In the genomic region with DNA sequence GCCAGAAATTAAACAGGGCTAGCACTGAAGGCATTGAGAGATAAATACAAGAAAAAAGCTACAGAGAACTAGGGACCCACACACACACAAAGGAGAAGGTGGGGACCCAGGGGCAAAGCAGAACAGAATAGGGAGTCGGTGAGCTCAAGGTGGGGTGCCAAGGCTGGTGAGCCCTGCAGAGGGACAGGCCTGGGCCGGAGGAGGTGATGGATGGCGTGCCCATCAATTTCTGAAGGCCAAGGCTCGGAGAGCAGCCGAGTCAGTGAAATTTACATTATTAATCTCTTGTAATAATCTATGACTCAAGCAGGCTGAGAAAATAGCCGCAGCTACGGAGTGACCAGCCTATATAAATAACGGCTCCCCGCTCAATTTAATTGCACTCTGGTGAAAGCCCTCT, we compare ENCODE assay signal across 11 mouse cellular contexts.
A peak's percentile ranks its signal among the peaks of the same experiment; 100 is the strongest.
DNase-seq lines count a peak whose midpoint lies in the region; ATAC-seq lines count a peak whose summit lies in the region.
"Had no signal": no experiment of that assay in that cellular context is flagged by ENCODE, and none has a peak within 500 bp of the region (broad histone marks: within the 10 kb centered on the region; RNA-seq: fewer than 3 reads in every experiment).

No protein-coding gene starts in this region.

- 19% methylated on average over 9 of the region's 9 CpGs for WGBS in kidney, embryonic 16.5 days
- 34% methylated on average over 9 of the region's 9 CpGs for WGBS in forebrain, embryonic 11.5 days
- 19% methylated on average over 9 of the region's 9 CpGs for WGBS in hindbrain, embryonic 15.5 days
- WGBS in midbrain, embryonic 15.5 days: 24% methylated on average over 9 of the region's 9 CpGs

- H3K9ac ChIP-seq in kidney, embryonic 16.5 days (replicated peaks; ENCODE audit: low read length): no peak overlapping the region
- H3K9ac ChIP-seq in forebrain, embryonic 11.5 days (ENCODE audit: low read length): peak overlapping the region; percentile 25; the same call in 1 of the 2 replicates
- peak overlapping the region; percentile 37 for H3K9ac ChIP-seq in hindbrain, embryonic 15.5 days
- peak overlapping the region; percentile 36 for H3K9ac ChIP-seq in midbrain, embryonic 15.5 days
- H3K9ac ChIP-seq: liver, embryonic 14.5 days had no signal

- peak overlapping the region; percentile 46 for H3K4me2 ChIP-seq in kidney, embryonic 16.5 days (replicated peaks; ENCODE audit: low read depth, low read length)
- H3K4me2 ChIP-seq in forebrain, embryonic 11.5 days (ENCODE audit: low read depth, low read length, severe bottlenecking): peak overlapping the region; percentile 31
- peak overlapping the region; percentile 48 for H3K4me2 ChIP-seq in hindbrain, embryonic 15.5 days
- H3K4me2 ChIP-seq in midbrain, embryonic 15.5 days: peak overlapping the region; percentile 45

- no peaks in the 10 kb centered on the region for H3K9me3 ChIP-seq in kidney, embryonic 16.5 days (ENCODE audit: low read length)
- no peaks in the 10 kb centered on the region for H3K9me3 ChIP-seq in forebrain, embryonic 11.5 days (ENCODE audit: control insufficient read depth, low read length)
- H3K9me3 ChIP-seq in hindbrain, embryonic 15.5 days: no peaks in the 10 kb centered on the region
- H3K9me3 ChIP-seq in midbrain, embryonic 15.5 days: no peaks in the 10 kb centered on the region

- H3K27ac ChIP-seq in kidney, embryonic 16.5 days (ENCODE audit: low read length): no peak overlapping the region
- peak overlapping the region; percentile 48 for H3K27ac ChIP-seq in forebrain, embryonic 11.5 days (ENCODE audit: low read depth, low read length)
- H3K27ac ChIP-seq in hindbrain, embryonic 15.5 days (replicated peaks): peak overlapping the region; percentile 90
- peak overlapping the region; percentile 87 for H3K27ac ChIP-seq in midbrain, embryonic 15.5 days
- H3K27ac ChIP-seq: gastrocnemius, adult 2 months; liver, embryonic 14.5 days had no signal

- peaks cover 5% of the 10 kb centered on the region; the same call in 1 of the 2 replicates for H3K27me3 ChIP-seq in kidney, embryonic 16.5 days (ENCODE audit: insufficient read depth, low read length)
- H3K27me3 ChIP-seq in forebrain, embryonic 11.5 days (ENCODE audit: control insufficient read depth, insufficient read depth, low read length): peaks cover 11% of the 10 kb centered on the region
- no peaks in the 10 kb centered on the region for H3K27me3 ChIP-seq in hindbrain, embryonic 15.5 days
- no peaks in the 10 kb centered on the region; the same call in 1 of the 2 replicates for H3K27me3 ChIP-seq in midbrain, embryonic 15.5 days (replicated peaks)

- no peak for DNase-seq in kidney, postnatal 36 days
- peak; percentile 61 for DNase-seq in forebrain, embryonic 11.5 days (ENCODE audit: low spot score)
- DNase-seq in urinary bladder, postnatal 36 days (ENCODE audit: low spot score in 2 of 2): no peak
- DNase-seq in Muller cell, postnatal 12 days (ENCODE audit: inconsistent ontology term): no peak
- DNase-seq: gastrocnemius, adult 2 months; thymus, postnatal 4 days had no signal

- no peak for ATAC-seq in kidney, embryonic 16.5 days (ENCODE audit: low FRiP score, low TSS enrichment)
- ATAC-seq in forebrain, embryonic 11.5 days (replicated peaks; ENCODE audit: low FRiP score): no peak; the same call in 1 of the 2 replicates
- ATAC-seq in hindbrain, embryonic 15.5 days (ENCODE audit: low FRiP score, low read depth): peak; percentile 46; the same call in 1 of the 2 replicates
- peak; percentile 38; the same call in 1 of the 2 replicates for ATAC-seq in midbrain, embryonic 15.5 days (replicated peaks)
- ATAC-seq in monocyte, adult 5-6 weeks (replicated peaks; ENCODE audit: insufficient number of reproducible peaks, low FRiP score, low TSS enrichment, poor library complexity, severe bottlenecking): no peak

- peaks cover 21% of the 10 kb centered on the region for H3K4me1 ChIP-seq in kidney, embryonic 16.5 days (ENCODE audit: insufficient read depth, low read length)
- peaks cover 12% of the 10 kb centered on the region; the same call in 1 of the 2 replicates for H3K4me1 ChIP-seq in forebrain, embryonic 11.5 days (replicated peaks; ENCODE audit: control insufficient read depth, insufficient read depth, low read length)
- peaks cover 39% of the 10 kb centered on the region for H3K4me1 ChIP-seq in hindbrain, embryonic 15.5 days (replicated peaks)
- peaks cover 38% of the 10 kb centered on the region for H3K4me1 ChIP-seq in midbrain, embryonic 15.5 days

- H3K36me3 ChIP-seq in kidney, embryonic 16.5 days (ENCODE audit: insufficient read depth, low read length): no peaks in the 10 kb centered on the region
- no peaks in the 10 kb centered on the region for H3K36me3 ChIP-seq in forebrain, embryonic 11.5 days (ENCODE audit: control insufficient read depth, insufficient read depth, low read length)
- H3K36me3 ChIP-seq in hindbrain, embryonic 15.5 days: no peaks in the 10 kb centered on the region
- H3K36me3 ChIP-seq in midbrain, embryonic 15.5 days (replicated peaks): no peaks in the 10 kb centered on the region

- peak overlapping the region; percentile 23 for H3K4me3 ChIP-seq in kidney, embryonic 16.5 days (ENCODE audit: low read length)
- H3K4me3 ChIP-seq in forebrain, embryonic 11.5 days (ENCODE audit: low read depth, low read length): peak overlapping the region; percentile 9; the same call in 1 of the 2 replicates
- H3K4me3 ChIP-seq in hindbrain, embryonic 15.5 days: peak overlapping the region; percentile 19
- H3K4me3 ChIP-seq in midbrain, embryonic 15.5 days: peak overlapping the region; percentile 16; the same call in 1 of the 2 replicates
- H3K4me3 ChIP-seq: gastrocnemius, adult 2 months had no signal

Comparison
In these comparisons a context has a peak if more than half of its experiments do, and no peak if none do; other contexts are left out.
1. ATAC-seq: peak in hindbrain, embryonic 15.5 days (single experiment) and midbrain, embryonic 15.5 days (single experiment); none in kidney, embryonic 16.5 days (single experiment), forebrain, embryonic 11.5 days (single experiment) and monocyte, adult 5-6 weeks (single experiment).
2. Peak in every context shown above with its lines, with median percentiles within 50 percentile points of each other: H3K4me2 ChIP-seq and H3K4me3 ChIP-seq.